Mouse (Mus musculus) right cerebral cortex, adult 18-20 months (tissue): Measurements from ENCODE around the gene Prl.
"Not testable (repeated sequence)": the region's sequence is repeated elsewhere in the genome, so short reads cannot be mapped to it uniquely, and the experiment has no call there.

Experiments used
- DNase-seq: peaks from one replicate; pipeline ENCODE4 v3.0.0; 2022; ENCODE audit warnings: mixed read lengths

Prl gene

GRCm38 (mm10) chr13:27057270-27057669 is at the start of gene Prl:
Gene Prl, plus strand, starts transcription at chr13:27057570.
- DNase-seq = no peak

DNA sequence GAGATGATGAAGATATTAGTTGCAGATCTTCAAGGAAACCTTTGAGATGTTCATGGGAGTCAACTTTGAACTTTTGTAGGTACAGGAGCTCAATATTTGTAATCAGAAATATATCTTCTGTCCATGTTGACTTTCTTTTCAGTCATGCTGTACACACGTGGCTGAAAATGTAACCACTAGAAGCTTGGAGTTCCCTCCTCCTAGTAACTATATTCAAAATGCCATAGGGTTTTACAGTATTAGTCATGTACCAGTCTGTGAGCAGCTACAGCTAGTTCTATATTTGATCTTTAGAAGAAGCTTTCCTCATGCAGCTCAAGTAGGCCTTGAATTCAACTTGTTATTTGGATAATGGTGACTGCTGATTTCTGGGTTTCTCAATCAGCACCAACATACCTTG is 30.8 kb upstream of the Prl start:
- no peak for DNase-seq

DNA sequence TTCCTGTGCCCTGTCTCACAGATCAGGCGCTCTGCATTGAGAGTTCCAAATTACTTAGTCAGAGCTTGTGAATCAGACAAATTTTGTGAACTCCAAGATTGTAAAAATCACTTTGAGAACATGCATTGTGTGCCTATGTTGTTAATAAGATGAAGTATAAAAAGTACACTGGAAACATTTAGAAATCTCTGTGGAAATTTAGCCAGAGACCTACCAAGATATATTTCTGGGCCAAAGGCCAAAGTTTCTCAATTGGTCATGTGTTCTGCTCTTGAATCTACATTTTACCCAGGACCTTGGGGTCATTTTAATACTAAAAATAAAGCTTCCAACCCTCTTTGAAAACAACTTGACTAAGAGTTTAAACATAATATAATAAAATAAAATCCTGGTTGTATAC is 30.0 kb upstream of the Prl start:
- DNase-seq = no peak

DNA sequence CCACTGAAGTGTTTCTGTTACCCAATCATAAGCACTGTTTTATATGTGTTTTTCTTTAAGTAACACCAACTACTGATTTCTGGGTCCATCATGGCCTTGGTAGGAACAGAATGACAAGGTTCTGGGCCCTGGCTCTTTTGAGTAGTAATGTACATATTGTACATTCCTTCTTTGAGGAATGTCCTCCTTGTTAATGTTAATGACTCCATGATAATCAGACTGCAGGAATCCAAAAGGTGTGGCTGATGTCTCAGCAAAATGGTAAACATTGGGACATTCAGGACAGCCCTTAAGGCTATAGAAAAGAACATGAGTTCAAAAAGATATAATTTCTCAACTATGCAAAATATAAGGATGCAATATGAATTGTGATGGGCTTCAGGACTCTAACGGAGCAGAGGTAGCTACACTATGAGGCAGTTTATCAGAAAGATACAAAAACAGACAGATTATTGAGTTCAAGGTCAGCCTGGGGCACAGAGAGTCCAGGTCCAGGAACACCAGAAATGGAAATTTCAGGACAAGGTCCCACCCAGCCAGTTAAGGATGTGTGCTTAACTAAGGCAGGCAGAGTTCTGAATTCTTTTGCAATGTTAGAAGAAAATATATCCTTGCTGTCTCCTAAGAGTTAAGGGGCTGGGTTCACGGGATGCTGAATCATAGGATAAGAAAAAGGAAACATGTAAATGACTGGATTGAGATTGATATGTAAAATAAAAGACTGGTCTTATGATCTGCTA is 28.7 kb upstream of the Prl start:
- no peak for DNase-seq

DNA sequence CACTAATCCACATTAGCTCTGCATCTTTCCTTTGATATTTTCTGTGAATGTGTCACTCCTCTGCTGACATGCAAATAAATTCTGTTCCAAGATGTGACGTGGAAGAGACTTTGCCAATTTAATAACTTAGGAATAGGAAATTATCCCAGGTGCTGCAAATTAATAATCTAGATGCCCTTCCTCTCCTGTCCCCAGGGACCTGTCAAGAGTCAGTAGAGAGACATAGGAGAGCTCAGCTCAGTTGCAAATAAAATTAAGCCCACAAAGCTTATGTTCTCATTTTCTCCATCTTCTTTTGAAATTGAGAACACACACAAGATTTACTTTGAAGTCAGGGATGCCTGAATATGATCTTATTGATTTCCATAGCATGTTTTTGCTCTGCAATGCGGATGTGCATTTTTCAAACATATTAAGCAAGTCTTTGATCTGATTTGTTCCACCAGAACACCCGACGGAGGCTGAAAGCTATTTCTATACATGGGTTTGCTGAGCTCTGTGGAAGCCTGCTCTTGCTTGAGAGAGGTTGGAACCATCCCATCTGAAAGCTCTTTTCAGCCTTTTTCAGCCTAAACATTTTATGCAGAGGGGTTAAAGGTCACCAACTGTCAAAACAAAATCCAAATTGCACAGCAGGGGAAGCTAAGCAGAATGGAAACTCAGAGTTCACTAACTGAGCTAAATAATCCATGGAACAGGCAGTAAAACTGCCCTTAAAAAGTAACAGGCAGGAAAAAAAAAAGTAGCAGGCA is 26.1 kb upstream of the Prl start:
- no peak for DNase-seq

DNA sequence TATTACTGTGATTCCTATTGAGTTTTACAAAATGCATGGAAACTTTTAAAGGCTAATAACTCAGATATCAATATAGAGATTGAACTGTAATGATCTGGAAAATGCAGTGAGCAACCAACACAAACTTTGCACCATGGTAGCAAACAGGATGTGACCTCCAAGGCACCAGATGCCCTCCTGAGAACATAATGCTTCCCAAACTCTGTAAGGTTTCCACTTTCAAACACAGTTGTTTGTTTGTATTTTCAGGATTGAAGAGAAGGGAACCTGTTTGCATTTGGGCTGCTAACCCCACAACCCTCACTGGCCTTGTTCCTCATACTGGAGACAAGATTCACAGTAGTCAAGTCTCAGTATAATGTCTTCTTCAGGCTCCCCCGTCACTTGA is 25.5 kb upstream of the Prl start:
- DNase-seq = no peak

DNA sequence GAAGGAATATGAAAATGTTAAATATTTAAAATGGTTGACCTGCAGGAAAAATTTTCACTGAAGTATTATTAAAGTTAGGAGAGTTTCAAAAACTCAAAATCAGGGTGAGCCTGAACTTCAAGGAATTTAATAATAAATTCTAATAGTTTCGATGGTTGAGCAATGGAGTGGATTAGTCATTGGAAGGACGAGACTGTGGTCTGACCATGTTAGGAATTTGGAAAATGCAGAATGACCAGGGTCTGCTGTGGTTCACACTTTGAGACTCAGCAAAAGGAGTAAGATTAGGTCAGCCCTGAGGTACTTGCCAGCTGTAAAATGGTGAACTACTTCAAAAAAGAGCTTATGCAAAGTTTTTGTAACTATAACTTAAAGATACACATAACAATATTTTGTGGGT is 24.4 kb upstream of the Prl start:
- no peak for DNase-seq

DNA sequence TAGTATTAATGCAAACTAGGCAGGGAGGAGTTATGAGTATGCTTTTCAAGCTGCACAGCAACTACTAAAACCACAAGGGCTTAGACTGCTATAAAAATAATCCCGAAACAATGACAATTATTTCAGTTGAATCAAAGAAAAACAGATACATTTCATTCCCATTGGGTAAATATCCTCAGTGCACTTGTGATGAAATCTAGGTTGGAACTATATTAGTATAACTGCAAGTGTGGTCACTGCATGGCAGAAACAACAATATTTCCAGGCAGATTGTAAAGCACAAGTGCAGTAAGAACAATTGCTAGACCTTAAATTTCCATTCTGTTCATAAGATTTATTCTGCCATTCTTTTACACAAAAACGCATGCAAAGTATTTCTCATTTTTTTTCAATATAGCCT is 15.2 kb upstream of the Prl start:
- DNase-seq = no peak

DNA sequence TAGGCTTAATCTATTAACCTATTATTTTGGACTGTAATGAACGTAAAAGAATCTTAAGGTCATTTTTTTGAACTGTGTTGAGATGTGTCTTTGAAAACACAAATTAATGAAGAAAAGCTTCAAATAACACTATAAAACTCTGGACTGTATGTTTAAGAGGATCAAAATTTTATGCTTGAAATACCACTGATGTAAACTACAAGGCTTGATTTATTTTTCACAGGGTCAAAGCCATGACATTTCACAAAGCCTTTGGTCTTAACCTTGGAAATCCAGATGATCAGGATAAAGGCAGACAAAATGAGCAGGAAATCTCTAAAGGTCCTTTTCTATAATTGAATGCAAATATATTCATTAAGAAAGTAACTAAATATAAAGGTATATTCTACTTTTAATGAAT is 14.0 kb upstream of the Prl start:
- DNase-seq = no peak

GRCm38 (mm10) chr13:27059177-27059576 is 1.8 kb downstream of the Prl start:
- DNase-seq = no peak

DNA sequence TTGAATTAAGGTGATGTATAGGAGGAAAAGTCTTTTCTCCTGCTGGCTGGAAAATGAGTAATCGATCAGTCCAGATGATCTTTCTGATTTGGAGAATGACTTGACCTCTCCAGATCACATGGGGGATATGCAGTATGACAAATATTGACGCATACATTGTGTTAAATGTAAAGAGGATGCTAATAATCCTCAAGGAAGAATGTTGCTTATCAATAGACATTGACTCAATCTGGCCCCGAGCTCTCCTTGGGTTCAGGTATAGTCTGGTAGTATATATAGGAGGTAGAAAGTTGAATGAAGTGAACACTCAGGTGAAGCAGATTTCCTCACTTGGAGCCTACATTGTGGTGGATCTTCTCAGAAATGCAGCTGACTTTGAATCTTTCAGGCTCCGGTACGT is 36.5 kb downstream of the Prl start, which contains the start of gene Prl3d1:
TSS of gene Prl3d1 (plus strand) at position 301 of the 400 bp plus-strand sequence.
- not testable (repeated sequence) for DNase-seq
